Comparison of ENCODE assay signal across 13 mouse cellular contexts in genomic region chr1:38816306-38816705, GRCm38 (mm10). TPM values are rescaled to one million over a fixed set of nuclear protein-coding genes. Genes with fewer than 3 reads are reported as not detected.
DNase-seq lines count a peak whose midpoint lies in the region; ATAC-seq lines count a peak whose summit lies in the region.
"Had no signal": no experiment of that assay in that cellular context is flagged by ENCODE, and none has a peak within 500 bp of the region (broad histone marks: within the 10 kb centered on the region; RNA-seq: fewer than 3 reads in every experiment).

No protein-coding gene starts in this region.

- no peaks in the 10 kb centered on the region for H3K9me3 ChIP-seq in hindbrain, embryonic 12.5 days (replicated peaks)
- H3K9me3 ChIP-seq in midbrain, embryonic 16.5 days (replicated peaks; ENCODE audit: control insufficient read depth, low read length, poor library complexity, severe bottlenecking), result no peaks in the 10 kb centered on the region
- H3K9me3 ChIP-seq: hindbrain, embryonic 15.5 days; kidney, embryonic 15.5 days; liver, embryonic 12.5 days had no signal

- no peak overlapping the region for H3K4me3 ChIP-seq in hindbrain, embryonic 12.5 days
- no peak overlapping the region for H3K4me3 ChIP-seq in midbrain, embryonic 16.5 days (ENCODE audit: low read depth, low read length)
- H3K4me3 ChIP-seq: hindbrain, embryonic 15.5 days; kidney, embryonic 15.5 days; liver, embryonic 12.5 days had no signal

- WGBS in hindbrain, embryonic 12.5 days, result 79% methylated on average over 4 of the region's 4 CpGs
- WGBS in midbrain, embryonic 16.5 days, result 52% methylated on average over 4 of the region's 4 CpGs

- no peak for ATAC-seq in hindbrain, embryonic 12.5 days (ENCODE audit: low FRiP score)
- ATAC-seq in midbrain, embryonic 16.5 days, result no peak
- ATAC-seq: liver, embryonic 12.5 days had no signal

- H3K36me3 ChIP-seq in hindbrain, embryonic 12.5 days, result peaks cover 23% of the 10 kb centered on the region
- H3K36me3 ChIP-seq in midbrain, embryonic 16.5 days (ENCODE audit: control insufficient read depth, insufficient read depth, low read length), result peaks cover 27% of the 10 kb centered on the region
- H3K36me3 ChIP-seq: liver, embryonic 12.5 days had no signal

- H3K27me3 ChIP-seq in hindbrain, embryonic 12.5 days, result no peaks in the 10 kb centered on the region
- no peaks in the 10 kb centered on the region for H3K27me3 ChIP-seq in midbrain, embryonic 16.5 days (ENCODE audit: control insufficient read depth, insufficient read depth, low read depth, low read length)
- H3K27me3 ChIP-seq: hindbrain, embryonic 15.5 days; kidney, embryonic 15.5 days; liver, embryonic 12.5 days had no signal

- H3K4me2 ChIP-seq in hindbrain, embryonic 12.5 days (replicated peaks), result no peak overlapping the region
- H3K4me2 ChIP-seq in midbrain, embryonic 16.5 days (ENCODE audit: low read length), result no peak overlapping the region
- H3K4me2 ChIP-seq: heart, embryonic 11.5 days; hindbrain, embryonic 15.5 days; kidney, embryonic 15.5 days; liver, embryonic 12.5 days had no signal

- peak overlapping the region; percentile 55 for H3K27ac ChIP-seq in hindbrain, embryonic 12.5 days
- H3K27ac ChIP-seq in midbrain, embryonic 16.5 days (ENCODE audit: low read length), result peak overlapping the region; percentile 1
- H3K27ac ChIP-seq: hindbrain, embryonic 15.5 days; kidney, embryonic 15.5 days; liver, embryonic 12.5 days; stomach, postnatal 0 days had no signal

- peak; percentile 66 for DNase-seq in heart, adult 11 months
- DNase-seq in heart, postnatal 14 days, result no peak
- peak; percentile 39 to 60 for DNase-seq in cerebellum, postnatal 14 days
- DNase-seq in yolk sac, embryonic 10.5 days (ENCODE audit: low spot score), result no peak
- no peak for DNase-seq in urinary bladder, postnatal 4 days (ENCODE audit: low spot score in 2 of 2)
- DNase-seq: lung, postnatal 14 days had no signal

- peaks cover 10% of the 10 kb centered on the region; the same call in 1 of the 2 replicates for H3K4me1 ChIP-seq in hindbrain, embryonic 12.5 days
- H3K4me1 ChIP-seq in midbrain, embryonic 16.5 days (ENCODE audit: control insufficient read depth, insufficient read depth, low read length), result no peaks in the 10 kb centered on the region
- H3K4me1 ChIP-seq: kidney, embryonic 15.5 days; liver, embryonic 12.5 days had no signal

- H3K9ac ChIP-seq in hindbrain, embryonic 12.5 days, result no peak overlapping the region
- no peak overlapping the region for H3K9ac ChIP-seq in midbrain, embryonic 16.5 days (ENCODE audit: low read depth, low read length)
- H3K9ac ChIP-seq: hindbrain, embryonic 15.5 days; kidney, embryonic 15.5 days; liver, embryonic 12.5 days had no signal

- intact Hi-C loops in heart, postnatal 14 days (cut with DNase I), result no loop called here

RNA-seq across cellular contexts. Expression of gene Lonrf2, which starts 20.2 kb away (rescaled TPM):
- 1 to 10 TPM; 2.5 to 3.3 TPM for total RNA-seq in heart, postnatal 14 days (2021)
- 7.6 and 8.2 TPM in 2 replicates for polyA plus RNA-seq in hindbrain, embryonic 12.5 days (2016; fragmentation: Nextera tagmentation; extraction: Ambion mirVana)
- polyA plus RNA-seq in midbrain, embryonic 16.5 days (2015; fragmentation: Nextera tagmentation; extraction: Ambion mirVana), result 24.7 and 27.3 TPM in 2 replicates

Comparison
In these comparisons a context has a peak if more than half of its experiments do, and no peak if none do; other contexts are left out.
1. DNase-seq: peak in heart, adult 11 months (single experiment) and cerebellum, postnatal 14 days (2 of 2); none in heart, postnatal 14 days (0 of 2), yolk sac, embryonic 10.5 days (single experiment) and urinary bladder, postnatal 4 days (0 of 2).